Mouse (Mus musculus): ENCODE measurements around the gene Dlx2.

GRCm38 (mm10) chr2:71511209-71511608 is 35.3 kb downstream of the Dlx2 start:
- TF ChIP-seq CTCF (IDR thresholded peaks at IDR 0.05; ENCODE audit: insufficient read depth, low read length) (no peak), POLR2A (IDR thresholded peaks at IDR 0.05; ENCODE audit: borderline replicate concordance, extremely low read depth, low read depth, low read length) (no peak)

Data from lung, adult 2 months (tissue).